Mouse (Mus musculus) erythroblast, adult 5-6 weeks (primary cell): ENCODE measurements around the gene Mapk1ip1l. TPM values are rescaled to one million over a fixed set of nuclear protein-coding genes. Genes with fewer than 3 reads are reported as not detected.

ENCODE experiments used
- ATAC-seq: replicated peaks from 2 replicates; pipeline ENCODE4 v1.8.0; 2016; ENCODE audit warnings: moderate number of reproducible peaks, mild to moderate bottlenecking, moderate TSS enrichment, inconsistent platforms; ENCODE audit not compliant: poor library complexity, low FRiP score, severe bottlenecking
- total RNA-seq, 2 experiments: library from RNA; stranded (forward) in 1 of 2; stranded (reverse) in 1 of 2; fragments of 150-400 nt in 1 of 2; fragments of 200-764, 138-1000 nt in 1 of 2; gene quantifications; 2 replicates each; pipeline versions ENCODE4 v1.2.3 to v1.2.4; 2015 to 2017; ENCODE audit warnings: low replicate concordance in 2 of 2

The Mapk1ip1l gene
- total RNA-seq, 2 experiments from 2014 or later, result 30.4 to 32.5 TPM

DNA sequence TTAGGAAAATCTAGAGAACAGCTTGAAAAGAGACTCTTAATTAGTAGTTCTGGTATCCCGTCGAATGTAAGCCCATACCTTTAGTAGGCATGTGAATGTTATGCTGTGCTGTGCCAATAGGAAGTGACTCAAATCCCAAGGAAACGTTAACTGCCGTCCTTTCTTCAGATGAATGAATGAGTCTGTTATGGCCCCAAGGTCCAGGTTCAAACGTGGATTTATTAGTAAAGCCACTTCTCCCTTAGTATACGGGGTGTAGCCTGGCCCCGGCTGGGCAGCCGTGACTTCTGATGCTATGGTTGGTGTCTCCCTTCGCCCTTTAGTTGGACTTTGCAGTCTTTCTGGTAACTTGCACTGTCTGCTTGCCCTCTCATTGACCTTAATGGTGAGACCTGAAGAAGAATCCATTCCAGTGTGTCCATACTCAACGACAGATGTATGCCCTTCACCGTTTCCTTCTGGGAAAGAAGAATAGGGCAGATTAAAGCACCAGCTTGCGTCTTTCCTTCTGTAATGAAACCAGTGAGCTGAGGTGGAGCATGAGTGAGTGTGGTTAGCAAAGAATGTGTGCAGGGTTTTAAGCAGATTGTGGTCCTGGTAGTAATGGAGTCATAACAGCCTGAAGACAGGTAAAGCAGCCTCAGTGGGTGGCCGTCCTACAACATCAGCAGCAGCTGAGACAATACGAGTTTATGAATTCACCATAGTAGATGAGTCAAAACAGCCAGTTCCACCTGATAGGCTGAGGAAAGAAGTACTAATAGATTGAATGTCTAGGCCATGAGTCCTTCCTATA lies 5.0 kb downstream of the Mapk1ip1l start:
- ATAC-seq, result no peak

GRCm38 (mm10) chr14:47304814-47305405 lies 6.8 kb downstream of the Mapk1ip1l start:
- no peak for ATAC-seq

GRCm38 (mm10) chr14:47305933-47306332 lies 7.9 kb downstream of the Mapk1ip1l start:
- no peak for ATAC-seq

- ATAC-seq, result no peak
These were observed 9.6 kb downstream of the Mapk1ip1l start for GRCm38 (mm10) chr14:47307669-47308068.

DNA sequence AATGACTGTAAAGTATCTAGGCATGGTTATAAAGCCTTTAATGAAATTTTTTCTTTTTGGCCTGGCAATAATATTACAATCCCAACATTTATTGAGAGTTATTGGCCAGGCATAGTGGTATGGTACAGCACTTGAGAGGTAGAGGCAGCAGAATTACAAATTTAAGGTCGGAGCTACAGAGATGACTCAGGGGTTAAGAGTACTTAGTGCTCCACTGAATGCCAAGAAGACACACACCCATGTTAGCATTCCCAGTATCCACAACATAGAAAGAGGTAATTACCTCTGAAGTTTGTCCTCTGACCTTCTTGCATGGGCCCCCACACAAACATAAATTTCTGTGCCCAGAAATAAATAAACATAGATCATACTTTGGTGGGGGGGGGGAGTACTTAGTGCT lies 11.0 kb downstream of the Mapk1ip1l start:
- no peak for ATAC-seq

DNA sequence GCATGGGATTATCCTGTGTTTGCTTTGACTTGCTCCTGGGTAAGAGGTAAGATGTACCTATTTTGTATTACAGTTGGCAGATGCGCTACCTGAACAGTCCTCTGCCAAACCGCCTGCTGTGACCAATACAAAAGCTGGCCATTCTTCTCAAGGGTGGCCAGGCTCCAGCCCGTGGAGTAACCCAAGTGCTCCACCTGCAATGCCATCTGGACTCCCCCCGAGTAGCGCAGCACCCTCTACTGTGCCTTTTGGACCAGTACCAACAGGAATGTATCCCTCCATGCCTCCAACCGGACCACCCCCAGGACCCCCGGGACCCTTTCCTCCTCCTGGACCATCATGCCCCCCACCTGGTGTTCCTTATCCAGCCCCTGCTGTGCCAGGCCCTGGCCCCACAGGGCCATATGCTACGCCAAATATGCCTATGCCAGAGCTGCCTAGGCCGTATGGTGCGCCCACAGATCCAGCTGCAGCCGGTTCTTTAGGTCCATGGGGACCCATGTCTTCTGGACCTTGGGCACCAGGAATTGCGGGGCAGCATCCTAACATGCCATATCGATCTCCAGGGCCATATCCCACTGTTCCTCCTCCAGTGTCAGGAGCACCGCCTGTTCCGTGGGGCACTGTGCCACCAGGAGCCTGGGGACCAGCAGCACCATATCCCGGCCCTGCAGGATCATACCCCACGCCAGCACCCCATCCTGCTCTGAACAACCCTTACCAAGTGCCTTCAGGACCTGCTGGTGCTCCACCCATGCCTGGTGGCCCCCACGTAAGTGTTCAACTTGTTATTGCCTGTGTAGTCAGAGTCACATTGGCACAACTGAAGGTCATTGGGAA lies 12.5 kb downstream of the Mapk1ip1l start:
- no peak for ATAC-seq

DNA sequence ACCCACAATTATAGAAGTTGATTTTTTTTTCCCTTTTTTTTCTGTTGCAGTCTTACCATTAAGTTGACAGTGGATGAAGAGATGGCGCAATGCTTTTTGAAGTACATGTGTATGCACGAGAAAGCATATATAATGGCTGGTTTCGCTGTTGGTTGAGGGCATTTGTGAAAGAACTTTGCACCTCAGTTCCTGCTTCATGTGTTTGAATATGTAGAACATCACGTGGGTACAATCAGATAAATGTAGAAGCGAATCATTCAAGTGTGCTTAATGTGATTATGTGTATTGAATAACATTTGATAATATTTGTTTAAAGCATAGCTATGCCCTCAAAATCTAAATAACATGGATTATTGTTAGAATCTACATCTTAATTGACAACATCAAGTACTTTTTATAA lies 21.3 kb downstream of the Mapk1ip1l start:
- ATAC-seq, result no peak

DNA sequence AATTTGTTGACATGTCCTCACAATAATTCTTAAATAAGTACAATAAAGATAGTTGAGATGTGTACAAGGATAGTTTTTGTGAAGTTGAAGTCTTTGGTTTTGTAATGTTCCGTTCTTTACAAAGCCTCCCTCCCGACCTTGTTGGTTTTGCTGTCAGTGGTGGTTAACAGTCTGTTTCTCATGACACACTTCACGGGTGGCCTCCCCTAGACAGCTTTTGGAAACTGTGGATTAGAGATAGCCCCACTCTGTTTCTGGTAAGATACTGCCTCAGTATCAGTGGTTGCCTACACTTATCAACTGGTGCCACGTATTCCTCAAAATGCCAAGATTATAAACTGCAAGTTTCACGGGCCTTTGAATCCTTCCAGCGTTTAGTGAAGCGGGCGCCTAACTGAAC lies 23.5 kb downstream of the Mapk1ip1l start:
- peak; percentile 88 for ATAC-seq

GRCm38 (mm10) chr14:47325965-47326761 lies 28.1 kb downstream of the Mapk1ip1l start:
- no peak for ATAC-seq

GRCm38 (mm10) chr14:47327347-47327746 lies 29.3 kb downstream of the Mapk1ip1l start:
- no peak for ATAC-seq

- no peak for ATAC-seq
These were observed 33.9 kb downstream of the Mapk1ip1l start for GRCm38 (mm10) chr14:47331920-47332319.

- peak; percentile 80 for ATAC-seq
These were observed 36.8 kb downstream of the Mapk1ip1l start for GRCm38 (mm10) chr14:47334819-47335218.

DNA sequence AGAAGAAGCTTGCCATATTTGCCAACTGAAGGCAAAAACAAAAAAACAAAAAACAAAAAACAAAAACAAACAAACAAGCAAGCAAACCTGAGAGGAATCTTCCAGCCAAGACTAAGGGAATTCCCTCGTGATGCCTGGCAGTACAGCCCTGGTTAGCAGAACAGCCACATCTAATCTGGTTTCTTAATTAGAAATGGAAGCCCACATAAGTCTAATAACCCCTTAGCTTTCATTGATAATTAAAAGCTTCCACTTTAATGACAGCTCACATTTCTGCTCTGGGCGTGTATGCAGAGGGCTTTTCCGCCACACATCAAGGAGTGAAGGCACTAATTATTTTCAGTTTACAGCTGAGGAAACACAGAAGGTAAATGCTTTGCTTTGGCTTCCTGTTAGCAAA lies 37.2 kb downstream of the Mapk1ip1l start:
- ATAC-seq, result no peak

DNA sequence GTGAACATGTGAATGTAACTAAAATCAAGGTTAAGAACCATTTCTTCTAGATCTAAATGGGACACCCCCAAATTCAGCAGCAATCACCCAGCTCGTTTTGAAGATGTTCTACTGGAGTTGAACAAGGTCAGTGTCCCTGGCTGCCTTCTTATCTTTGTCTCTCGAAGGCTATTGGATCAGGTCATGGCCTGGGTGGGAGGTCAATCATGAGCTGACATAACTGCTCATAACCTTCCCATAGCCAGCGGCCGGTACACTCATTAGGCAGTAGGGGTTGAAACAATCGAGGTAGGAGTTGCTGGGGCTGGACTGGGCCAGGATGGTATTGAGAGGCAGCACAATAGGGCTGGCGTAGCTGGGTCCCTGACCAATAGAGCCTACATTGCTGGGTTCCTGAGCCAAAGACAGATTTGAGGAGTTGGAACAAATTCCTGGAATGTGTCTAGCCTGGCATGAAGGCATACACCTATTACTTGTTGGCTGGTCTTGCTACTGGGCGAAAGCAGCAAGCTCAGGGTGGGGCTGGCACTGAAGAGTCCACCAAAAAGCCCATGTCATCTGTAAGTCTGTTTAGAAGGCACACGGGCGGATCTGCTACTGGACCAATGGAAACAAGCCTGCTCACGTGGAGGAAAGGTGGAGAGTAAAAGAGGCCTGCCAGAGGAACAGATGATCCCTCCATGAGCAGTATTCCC lies 42.3 kb downstream of the Mapk1ip1l start:
- ATAC-seq, result no peak

DNA sequence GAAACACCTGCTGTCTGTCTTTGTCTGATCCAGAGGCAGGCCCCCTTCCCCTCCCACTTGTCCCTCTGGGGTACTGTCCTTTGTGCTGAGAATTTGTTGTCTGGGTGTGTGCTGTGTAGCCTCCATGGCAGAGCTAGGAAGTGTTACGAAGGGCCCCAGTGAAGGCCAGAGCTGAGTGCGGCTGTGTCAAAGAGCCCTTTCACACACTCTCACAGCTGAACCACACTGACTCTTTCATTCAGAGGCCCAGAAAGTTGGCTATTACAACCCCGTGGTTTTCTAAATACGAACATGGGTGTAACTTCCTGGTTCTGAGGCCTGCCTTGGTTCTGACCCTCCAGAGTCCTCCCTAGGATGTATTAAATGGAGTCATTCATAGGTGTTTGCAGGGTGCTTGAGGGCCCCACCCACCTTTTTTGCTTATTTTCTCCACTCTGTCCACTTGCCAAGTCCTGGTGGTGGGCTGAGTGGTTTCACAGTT lies 43.8 kb downstream of the Mapk1ip1l start:
- no peak for ATAC-seq

DNA sequence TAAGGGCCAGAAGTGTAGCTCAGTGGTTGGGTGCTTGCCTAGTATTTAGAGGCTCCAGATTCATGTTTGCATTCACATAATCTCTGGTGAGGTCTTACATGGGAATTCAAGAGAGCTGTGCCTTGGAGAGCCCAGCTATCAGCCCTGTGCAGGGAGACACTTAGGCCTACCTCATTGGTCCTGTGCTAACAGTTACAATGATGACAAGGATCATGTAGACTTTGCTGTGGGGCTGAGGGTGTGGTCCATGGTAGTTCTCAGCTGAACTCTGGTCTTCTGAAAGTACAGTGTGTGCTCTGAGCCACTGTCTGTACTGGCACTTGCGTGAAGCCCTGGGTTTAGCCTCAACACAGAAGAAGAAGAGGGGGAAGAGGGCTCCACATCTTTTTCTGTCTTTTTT lies 48.6 kb downstream of the Mapk1ip1l start:
- no peak for ATAC-seq

GRCm38 (mm10) chr14:47350974-47351373 lies 52.9 kb downstream of the Mapk1ip1l start:
- no peak for ATAC-seq

- no peak for ATAC-seq
These were observed 54.2 kb downstream of the Mapk1ip1l start for GRCm38 (mm10) chr14:47352272-47352671.

- ATAC-seq, result no peak
These were observed 55.2 kb downstream of the Mapk1ip1l start for GRCm38 (mm10) chr14:47353240-47353639.
